In the genomic region with DNA sequence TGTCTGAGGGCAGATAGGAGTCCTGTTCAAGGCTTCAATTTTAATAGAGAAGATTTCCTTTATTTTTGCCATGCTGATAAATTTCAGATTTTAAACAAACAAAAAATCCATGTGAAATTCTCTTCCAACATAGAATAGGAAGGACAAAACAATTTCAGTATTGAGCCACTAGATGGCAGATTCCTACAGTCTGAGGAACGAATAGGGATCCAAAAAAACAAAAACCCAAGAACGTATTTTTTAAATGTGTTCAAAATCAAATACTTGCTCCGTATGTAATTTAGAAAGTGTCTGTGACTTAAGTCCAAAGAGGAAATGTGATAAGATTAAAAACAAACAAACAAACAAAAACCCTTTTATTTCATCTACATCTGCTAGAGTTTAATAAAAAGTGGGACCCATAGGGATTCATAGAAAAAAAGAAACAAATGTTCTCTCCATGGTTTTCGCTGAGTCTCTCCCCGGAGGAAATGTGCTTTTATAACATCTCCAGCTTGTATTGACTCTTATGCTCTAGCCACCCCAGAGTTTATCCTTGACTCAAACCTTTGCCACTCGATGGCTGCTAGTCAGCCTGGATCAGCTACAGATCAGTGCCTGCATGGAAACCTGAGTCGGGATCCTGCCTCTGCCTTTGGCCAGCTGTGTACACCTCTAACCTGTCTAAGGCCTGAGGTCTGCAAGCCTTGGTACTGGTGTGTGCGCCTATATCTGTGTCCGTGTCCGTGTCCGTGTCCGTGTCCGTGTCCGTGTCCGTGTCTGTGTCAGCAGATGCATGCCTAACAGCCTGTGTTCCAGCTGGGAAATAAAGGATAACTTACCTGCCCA, we compare ENCODE assay signal across 8 mouse cellular contexts.
DNase-seq lines count a peak whose midpoint lies in the region; ATAC-seq and TF ChIP-seq lines count a peak whose summit lies in the region.

No protein-coding gene starts in this region.

- TF ChIP-seq POLR2A in heart, adult 2 months (IDR thresholded peaks at IDR 0.05; ENCODE audit: insufficient read depth, low read depth, low read length) = no peak
- no peak for TF ChIP-seq POLR2A in CH12.LX (IDR thresholded peaks at IDR 0.05; ENCODE audit: low read depth, low read length)

- H3K9ac ChIP-seq in heart, adult 2 months (ENCODE audit: low read depth, low read length) = no peak overlapping the region
- peak overlapping the region; percentile 23; the same call in 1 of the 2 replicates for H3K9ac ChIP-seq in CH12.LX (ENCODE audit: insufficient read depth, low read depth)
- H3K9ac ChIP-seq in hindbrain, embryonic 16.5 days (ENCODE audit: low read depth, low read length) = peak overlapping the region; percentile 4; the same call in 1 of the 2 replicates

- peak; percentile 53 for ATAC-seq in hindbrain, embryonic 16.5 days
- peak; percentile 38; the same call in 1 of the 2 replicates for ATAC-seq in megakaryocyte, adult 5-6 weeks (ENCODE audit: poor library complexity, severe bottlenecking)

- peak; percentile 99 for TF ChIP-seq RAD21 in CH12.LX (IDR thresholded peaks at IDR 0.05; ENCODE audit: low read depth, low read length)

- no peaks in the 10 kb centered on the region for H3K9me3 ChIP-seq in CH12.LX (replicated peaks; ENCODE audit: low read length)
- H3K9me3 ChIP-seq in hindbrain, embryonic 16.5 days (ENCODE audit: control insufficient read depth, low read length) = no peaks in the 10 kb centered on the region

- WGBS in heart, adult 2 months = 55% methylated on average over 15 of the region's 15 CpGs
- 58% methylated on average over 15 of the region's 15 CpGs for WGBS in hindbrain, embryonic 16.5 days

- dilution Hi-C loops in CH12.LX (cut with MboI; ENCODE audit: extremely low pct_ligation_motif_present, extremely low pct_unique_long_range_greater_than_20kb, low sequenced_read_pairs) = no loop called here

- intact Hi-C loops in heart, adult 2 months (cut with DNase I) = loop anchor here (10.0 kb wide), 1 partner anchor 140 kb away; a partner anchor contains a TSS
- intact Hi-C loops in heart, postnatal 36 days (cut with DNase I) = loop anchor here (5.0 to 10.0 kb wide), 3 partner anchors 138 to 333 kb away; a partner anchor contains a TSS

- DNase-seq in heart, adult 2 months = no peak
- no peak for DNase-seq in heart, postnatal 36 days
- DNase-seq in CH12.LX (ENCODE audit: extremely low read depth) = peak; percentile 45
- DNase-seq in embryo, embryonic 11.5 days (ENCODE audit: low read depth, low spot score) = peak; percentile 29
- peak; percentile 58 for DNase-seq in telencephalon, adult 2 months (ENCODE audit: low read depth, low spot score)
- DNase-seq in right cerebral cortex, postnatal 14 days = no peak

- H3K4me1 ChIP-seq in heart, adult 2 months (ENCODE audit: control insufficient read depth, insufficient read depth, low read length) = 0 out of 2 replicates have a peak, but pooled peaks cover 1% of the 10 kb centered on the region
- H3K4me1 ChIP-seq in CH12.LX (ENCODE audit: control insufficient read depth in 1 of 2, insufficient read depth in 2 of 2) = peaks cover 5 to 15% of the 10 kb centered on the region in 2 experiments
- peaks cover 12% of the 10 kb centered on the region for H3K4me1 ChIP-seq in hindbrain, embryonic 16.5 days (ENCODE audit: control insufficient read depth, insufficient read depth, low read depth, low read length)

- no peak for TF ChIP-seq EP300 in heart, adult 2 months (IDR thresholded peaks at IDR 0.05; ENCODE audit: insufficient read depth, low read depth, low read length)
- no peak; the same call in 1 of the 2 replicates for TF ChIP-seq EP300 in CH12.LX (IDR thresholded peaks at IDR 0.05; ENCODE audit: low read length)

- peak overlapping the region; percentile 72 for H3K4me2 ChIP-seq in CH12.LX (ENCODE audit: insufficient read depth, low read depth, poor library complexity, severe bottlenecking)
- peak overlapping the region; percentile 44 for H3K4me2 ChIP-seq in hindbrain, embryonic 16.5 days (ENCODE audit: low read length)

- no peak overlapping the region for H3K27ac ChIP-seq in heart, adult 2 months
- no peak overlapping the region for H3K27ac ChIP-seq in CH12.LX (ENCODE audit: insufficient read depth, low read depth)
- H3K27ac ChIP-seq in hindbrain, embryonic 16.5 days (ENCODE audit: low read depth, low read length) = no peak overlapping the region

- no peaks in the 10 kb centered on the region for H3K36me3 ChIP-seq in heart, adult 2 months (ENCODE audit: control insufficient read depth, insufficient read depth, low read length)
- no peaks in the 10 kb centered on the region for H3K36me3 ChIP-seq in CH12.LX (replicated peaks in 1 of 2; ENCODE audit: control insufficient read depth in 1 of 2, insufficient read depth in 1 of 2, low read length in 1 of 2)
- no peaks in the 10 kb centered on the region for H3K36me3 ChIP-seq in hindbrain, embryonic 16.5 days (ENCODE audit: control insufficient read depth, insufficient read depth, low read length)

- H3K4me3 ChIP-seq in heart, adult 2 months = no peak overlapping the region
- H3K4me3 ChIP-seq in CH12.LX (replicated peaks in 1 of 3; ENCODE audit: low read depth in 2 of 3, low read length in 2 of 3, poor library complexity in 1 of 3) = peak overlapping the region; percentile 9 to 25 (median 20)
- peak overlapping the region; percentile 23 for H3K4me3 ChIP-seq in hindbrain, embryonic 16.5 days (ENCODE audit: low read length)

- no peaks in the 10 kb centered on the region for H3K79me2 ChIP-seq in heart, adult 2 months (replicated peaks; ENCODE audit: control insufficient read depth, insufficient read depth, low read length)
- no peaks in the 10 kb centered on the region for H3K79me2 ChIP-seq in CH12.LX (replicated peaks; ENCODE audit: control insufficient read depth, extremely low read depth, insufficient read depth, poor library complexity, severe bottlenecking)

- TF ChIP-seq CTCF in heart, adult 2 months (IDR thresholded peaks at IDR 0.05) = peak; percentile 88
- TF ChIP-seq CTCF in CH12.LX (conservative IDR thresholded peaks at IDR 0.05 in 1 of 2, IDR thresholded peaks at IDR 0.05 in 1 of 2; ENCODE audit: low read depth in 2 of 2, low read length in 2 of 2) = peak; percentile 22 to 89; a peak in 2 of 4 replicates

- H3K27me3 ChIP-seq in heart, adult 2 months (ENCODE audit: control insufficient read depth, insufficient read depth, low read length) = no peaks in the 10 kb centered on the region
- no peaks in the 10 kb centered on the region for H3K27me3 ChIP-seq in CH12.LX (replicated peaks)
- no peaks in the 10 kb centered on the region for H3K27me3 ChIP-seq in hindbrain, embryonic 16.5 days (replicated peaks; ENCODE audit: control insufficient read depth, insufficient read depth, low read length)

- in situ Hi-C loops in CH12.LX (cut with MboI; ENCODE audit: low pct_ligation_motif_present, low pct_unique_long_range_greater_than_20kb, low sequenced_read_pairs) = loop anchor here (10.0 kb wide), 1 partner anchor 80 kb away; no protein-coding TSS in a partner anchor

TF ChIP-seq in CH12.LX, 34 proteins besides CTCF, POLR2A, EP300 and RAD21 (continues in another document):
- TF ChIP-seq USF2 (conservative IDR thresholded peaks at IDR 0.05; ENCODE audit: low read depth, low read length) (no peak), UBTF (IDR thresholded peaks at IDR 0.05; ENCODE audit: low read depth, low read length) (no peak), JUN (IDR thresholded peaks at IDR 0.05; ENCODE audit: insufficient read depth, low read depth, low read length) (no peak), ZC3H11A (IDR thresholded peaks at IDR 0.05; ENCODE audit: low read depth, low read length) (peak; percentile 77), MEF2A (IDR thresholded peaks at IDR 0.05; ENCODE audit: borderline replicate concordance, low read depth, low read length) (no peak), CHD2 (IDR thresholded peaks at IDR 0.05; ENCODE audit: low read length) (no peak), PAX5 (IDR thresholded peaks at IDR 0.05; ENCODE audit: low read length) (no peak), KAT2A (IDR thresholded peaks at IDR 0.05; ENCODE audit: insufficient replicate concordance, low read length) (no peak), ELF1 (IDR thresholded peaks at IDR 0.05; ENCODE audit: low read depth, low read length) (0 out of 2 replicates have a peak, but pooled peaks have one; percentile 38), ZMIZ1 (IDR thresholded peaks at IDR 0.05; ENCODE audit: low read depth, low read length) (no peak), CHD1 (IDR thresholded peaks at IDR 0.05; ENCODE audit: low read depth, low read length) (peak; percentile 64; the same call in 1 of the 2 replicates), ZNF384 (IDR thresholded peaks at IDR 0.05; ENCODE audit: low read depth, low read length) (peak; percentile 86), GABPA (IDR thresholded peaks at IDR 0.05; ENCODE audit: insufficient replicate concordance, low read depth, low read length) (no peak), BHLHE40 (IDR thresholded peaks at IDR 0.05; ENCODE audit: low read depth, low read length) (peak; percentile 50), NELFE (IDR thresholded peaks at IDR 0.05; ENCODE audit: low read depth, low read length) (0 out of 2 replicates have a peak, but pooled peaks have one; percentile 9), ETS1 (conservative IDR thresholded peaks at IDR 0.05; ENCODE audit: low read depth, low read length) (no peak), SMC3 (IDR thresholded peaks at IDR 0.05; ENCODE audit: low read depth, low read length) (peak; percentile 82), ZKSCAN1 (IDR thresholded peaks at IDR 0.05; ENCODE audit: borderline replicate concordance, low read depth, low read length) (no peak), JUND (conservative IDR thresholded peaks at IDR 0.05; ENCODE audit: low read depth, low read length) (peak; percentile 62), IRF4 (IDR thresholded peaks at IDR 0.05; ENCODE audit: low read depth, low read length) (peak; percentile 26; the same call in 1 of the 2 replicates), TBP (conservative IDR thresholded peaks at IDR 0.05; ENCODE audit: low read depth, low read length) (no peak), POLR2AphosphoS2 (IDR thresholded peaks at IDR 0.05; ENCODE audit: low read depth, low read length) (no peak), HCFC1 (IDR thresholded peaks at IDR 0.05; ENCODE audit: low read depth, low read length) (peak; percentile 17; the same call in 1 of the 2 replicates), USF1 (IDR thresholded peaks at IDR 0.05; ENCODE audit: low read depth, low read length) (no peak), NRF1 (IDR thresholded peaks at IDR 0.05; ENCODE audit: low read depth, low read length) (no peak), RCOR1 (conservative IDR thresholded peaks at IDR 0.05; ENCODE audit: low read depth, low read length) (no peak), MYC (IDR thresholded peaks at IDR 0.05; ENCODE audit: low read depth, low read length) (peak; percentile 57; the same call in 1 of the 2 replicates), MAFK (IDR thresholded peaks at IDR 0.05; ENCODE audit: insufficient replicate concordance, low read length) (no peak), MXI1 (IDR thresholded peaks at IDR 0.05; ENCODE audit: low read depth, low read length) (no peak), SIN3A (IDR thresholded peaks at IDR 0.05; ENCODE audit: low read length) (0 out of 2 replicates have a peak, but pooled peaks have one; percentile 36)

Comparison
In these comparisons a context has a peak if more than half of its experiments do, and no peak if none do; other contexts are left out.
1. DNase-seq: peak in CH12.LX (single experiment), embryo, embryonic 11.5 days (single experiment) and telencephalon, adult 2 months (single experiment); none in heart, adult 2 months (0 of 2), heart, postnatal 36 days (0 of 2) and right cerebral cortex, postnatal 14 days (single experiment).